Mouse (Mus musculus) ES-E14 (cell line): ENCODE results near the gene Sgta. TPM values are rescaled to one million over a fixed set of nuclear protein-coding genes. Genes with fewer than 3 reads are reported as not detected.

ENCODE experiments used
- DNase-seq: peaks from one replicate; pipeline ENCODE4 v3.0.0-alpha.2; 2013; ENCODE audit warnings: low read depth, low spot score
- H3K27ac ChIP-seq: 2 replicates; pipeline ENCODE4 v1.5.1; 2012; ENCODE audit warnings: low read depth, mild to moderate bottlenecking, low read length, moderate library complexity, mixed read lengths; ENCODE audit not compliant: poor library complexity, insufficient read depth, severe bottlenecking
- H3K36me3 ChIP-seq: 2 replicates; pipeline ENCODE4 v1.6.1; 2012; ENCODE audit warnings: mild to moderate bottlenecking, low read length, moderate library complexity, mixed read lengths; ENCODE audit not compliant: control insufficient read depth, poor library complexity, insufficient read depth, severe bottlenecking
- H3K4me1 ChIP-seq, 2 experiments: fragments of 150-350 bp in 1 of 2; sonication (generic) in 1 of 2; 2 replicates each; pipeline ENCODE4 v1.6.1; 2012; ENCODE audit warnings: low read length in 2 of 2, mild to moderate bottlenecking in 1 of 2, mixed read lengths in 1 of 2; ENCODE audit not compliant: control insufficient read depth in 2 of 2, insufficient read depth in 2 of 2, poor library complexity in 1 of 2
- H3K4me3 ChIP-seq, 2 experiments: fragments of 150-350 bp in 1 of 2; sonication (generic) in 1 of 2; 2 replicates each; pipeline ENCODE4 v1.5.1; 2012; ENCODE audit warnings: low read length in 2 of 2, low read depth in 1 of 2, mild to moderate bottlenecking in 1 of 2, mixed read lengths in 1 of 2; ENCODE audit not compliant: insufficient read depth in 1 of 2, poor library complexity in 1 of 2, severe bottlenecking in 1 of 2
- H3K9ac ChIP-seq: 2 replicates; pipeline ENCODE4 v1.6.1; 2012; ENCODE audit warnings: low read depth, mild to moderate bottlenecking, low read length, mixed read lengths; ENCODE audit not compliant: poor library complexity, insufficient read depth, severe bottlenecking
- H3K9me3 ChIP-seq: fragments of 150-350 bp; sonication (generic); 2 replicates; pipeline ENCODE4 v1.6.1; 2012; ENCODE audit warnings: low read depth, mild to moderate bottlenecking, low read length; ENCODE audit not compliant: control insufficient read depth, insufficient read depth
- CHD2 ChIP-seq: IDR thresholded peaks from 2 replicates; pipeline ENCODE4 v1.6.1; 2014; ENCODE audit warnings: mild to moderate bottlenecking, low read depth, low read length, inconsistent platforms
- HCFC1 ChIP-seq: IDR thresholded peaks from 2 replicates; pipeline ENCODE4 v1.6.1; 2012; ENCODE audit warnings: low read length, inconsistent platforms, borderline replicate concordance; ENCODE audit not compliant: insufficient read depth
- MAFK ChIP-seq: IDR thresholded peaks from 2 replicates; pipeline ENCODE4 v1.6.1; 2014; ENCODE audit warnings: mild to moderate bottlenecking, low read depth, low read length, inconsistent platforms; ENCODE audit not compliant: insufficient read depth
- ZC3H11A ChIP-seq: IDR thresholded peaks from 2 replicates; pipeline ENCODE4 v1.6.1; 2012; ENCODE audit warnings: low read depth, mild to moderate bottlenecking, inconsistent platforms, low read length, borderline replicate concordance
- ZNF384 ChIP-seq: IDR thresholded peaks from 2 replicates; pipeline ENCODE4 v1.6.1; 2012; ENCODE audit warnings: low read depth, low read length, inconsistent platforms
- in situ Hi-C, 2 experiments: fragments of 600-800 bp; cut with MboI; formaldehyde crosslinking; loops; one replicate each; pipeline ENCODE4 v1.15.1; 2025; ENCODE audit warnings: low sequenced_read_pairs in 2 of 2, inconsistent platforms in 1 of 2; ENCODE audit not compliant: unreplicated experiment in 2 of 2
- total RNA-seq: library from RNA; depleted of rRNA; stranded (reverse); fragments of 300-350 nt; gene quantifications from 2 replicates; pipeline ENCODE4 v1.2.3, GENCODE M21; 2012

Sgta gene
- total RNA-seq, 1 experiment = 116 TPM

- no peak overlapping the region for H3K9ac ChIP-seq
- DNase-seq = no peak
- H3K36me3 ChIP-seq = no peaks in the 10 kb centered on the region
- no peaks in the 10 kb centered on the region for H3K9me3 ChIP-seq
- peaks cover 3 to 17% of the 10 kb centered on the region in 2 experiments; a peak in 1 of 4 replicates for H3K4me1 ChIP-seq
- in situ Hi-C loops = no loop called here
- TF ChIP-seq MAFK (no peak), HCFC1 (no peak), ZNF384 (no peak), CHD2 (no peak), ZC3H11A (no peak)
- no peak overlapping the region; a peak in 1 of 4 replicates for H3K4me3 ChIP-seq
- H3K27ac ChIP-seq = no peak overlapping the region
Observed at GRCm38 (mm10) chr10:81092465-81093250, 32.7 kb upstream of the Sgta start.

DNA sequence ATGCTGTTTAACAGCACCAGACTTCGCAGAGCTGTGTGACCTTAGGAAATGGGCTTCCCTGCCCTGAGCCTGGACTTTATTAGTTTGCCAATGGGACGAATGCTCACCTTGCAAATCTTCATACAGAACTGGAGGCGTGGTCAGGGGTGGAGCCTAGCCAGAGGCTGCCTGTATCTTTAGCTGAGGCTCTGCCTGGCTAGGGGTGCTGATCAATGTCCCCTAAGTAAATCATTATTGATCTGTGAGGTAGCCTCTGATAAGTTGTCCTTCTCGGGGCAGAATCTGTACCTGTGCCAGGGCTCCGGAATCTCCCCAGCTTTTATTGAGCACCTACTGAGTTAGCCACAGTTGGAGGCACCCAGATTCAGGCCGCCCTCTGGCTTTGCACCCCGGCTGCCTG, 30.6 kb upstream of the Sgta start:
- TF ChIP-seq ZC3H11A = no peak
- no peak for TF ChIP-seq MAFK
- TF ChIP-seq CHD2 = no peak
- no peak for TF ChIP-seq ZNF384
- TF ChIP-seq HCFC1 = no peak
- no peak overlapping the region for H3K27ac ChIP-seq
- H3K9me3 ChIP-seq = no peaks in the 10 kb centered on the region
- no peak for DNase-seq
- in situ Hi-C loops = no loop called here
- H3K36me3 ChIP-seq = no peaks in the 10 kb centered on the region
- peaks cover 0 to 15% of the 10 kb centered on the region in 2 experiments; a peak in 1 of 4 replicates for H3K4me1 ChIP-seq
- no peak overlapping the region for H3K4me3 ChIP-seq
- H3K9ac ChIP-seq = no peak overlapping the region

- Histone ChIP-seq H3K9ac (no peak overlapping the region), H3K4me3 (no peak overlapping the region), H3K9me3 (no peaks in the 10 kb centered on the region), H3K4me1 (peaks cover 0 to 8% of the 10 kb centered on the region in 2 experiments; a peak in 1 of 4 replicates), H3K27ac (no peak overlapping the region), H3K36me3 (no peaks in the 10 kb centered on the region)
- no peak for TF ChIP-seq ZNF384
- TF ChIP-seq CHD2 = no peak
- no peak for TF ChIP-seq MAFK
- in situ Hi-C loops = no loop called here
- DNase-seq = no peak
Observed at GRCm38 (mm10) chr10:81089216-81089615, 29.2 kb upstream of the Sgta start.

- no peaks in the 10 kb centered on the region for H3K9me3 ChIP-seq
- peaks cover 5% of the 10 kb centered on the region for H3K36me3 ChIP-seq
- DNase-seq = peak; percentile 59
- no peak overlapping the region for H3K9ac ChIP-seq
- in situ Hi-C loops = no loop called here
- TF ChIP-seq MAFK (no peak), HCFC1 (no peak), ZNF384 (no peak), CHD2 (no peak), ZC3H11A (no peak)
- peaks cover 0 to 8% of the 10 kb centered on the region in 2 experiments; a peak in 3 of 4 replicates for H3K4me1 ChIP-seq
- H3K4me3 ChIP-seq = no peak overlapping the region
- no peak overlapping the region for H3K27ac ChIP-seq
Observed at GRCm38 (mm10) chr10:81087021-81087420, 27.0 kb upstream of the Sgta start.
